Mouse (Mus musculus) midbrain, embryonic 16.5 days (tissue): ENCODE results near the gene Htt. TPM values are rescaled to one million over a fixed set of nuclear protein-coding genes. Genes with fewer than 3 reads are reported as not detected.

Source experiments
- ATAC-seq: fragments of 200-750 bp; cut with Nextera tagmentation; 2 replicates; pipeline ENCODE4 v1.8.0; 2017; ENCODE audit warnings: moderate TSS enrichment
- H3K27ac ChIP-seq: fragments of 300-500 bp; sonication (generic); 2 replicates; pipeline ENCODE4 v1.5.1; 2014; ENCODE audit warnings: mild to moderate bottlenecking, low read length, mixed read lengths
- H3K27me3 ChIP-seq: fragments of 300-500 bp; sonication (generic); 2 replicates; pipeline ENCODE4 v1.6.1; 2014; ENCODE audit warnings: low read depth, low read length, mixed read lengths; ENCODE audit not compliant: control insufficient read depth, insufficient read depth
- H3K36me3 ChIP-seq: fragments of 300-500 bp; sonication (generic); 2 replicates; pipeline ENCODE4 v1.6.1; 2014; ENCODE audit warnings: mild to moderate bottlenecking, low read length, moderate library complexity, mixed read lengths; ENCODE audit not compliant: control insufficient read depth, insufficient read depth
- H3K4me1 ChIP-seq: fragments of 300-500 bp; sonication (generic); 2 replicates; pipeline ENCODE4 v1.6.1; 2014; ENCODE audit warnings: mild to moderate bottlenecking, low read length, mixed read lengths; ENCODE audit not compliant: control insufficient read depth, insufficient read depth
- H3K4me2 ChIP-seq: fragments of 300-500 bp; sonication (generic); 2 replicates; pipeline ENCODE4 v1.6.1; 2014; ENCODE audit warnings: mild to moderate bottlenecking, low read length, mixed read lengths
- H3K4me3 ChIP-seq: fragments of 300-500 bp; sonication (generic); 2 replicates; pipeline ENCODE4 v1.5.1; 2014; ENCODE audit warnings: low read depth, mild to moderate bottlenecking, low read length, moderate library complexity, mixed read lengths
- H3K9ac ChIP-seq: fragments of 300-500 bp; sonication (generic); 2 replicates; pipeline ENCODE4 v1.6.1; 2014; ENCODE audit warnings: low read depth, low read length, mixed read lengths
- H3K9me3 ChIP-seq: fragments of 300-500 bp; sonication (generic); replicated peaks from 2 replicates; pipeline ENCODE4 v1.6.1; 2014; ENCODE audit warnings: mild to moderate bottlenecking, low read length, mixed read lengths; ENCODE audit not compliant: control insufficient read depth, poor library complexity, severe bottlenecking
- WGBS: fragments of 180-500 bp; shearing (Covaris S2); extraction: QIAGEN DNeasy Blood & Tissue Kit; methylation state at CpG from one replicate; pipeline ENCODE4 v1.1.7; 2014; 5-methylcytosine and 5-hydroxymethylcytosine counted together
- polyA plus RNA-seq: library from polyadenylated mRNA; unstranded; fragments of >200 nt; fragmentation: Nextera tagmentation; extraction: Ambion mirVana; gene quantifications from 2 replicates; pipeline ENCODE4 v1.2.1, GENCODE M21; 2015

Gene Htt
- polyA plus RNA-seq, 1 experiment from 2014 or later = 13.7 TPM

DNA sequence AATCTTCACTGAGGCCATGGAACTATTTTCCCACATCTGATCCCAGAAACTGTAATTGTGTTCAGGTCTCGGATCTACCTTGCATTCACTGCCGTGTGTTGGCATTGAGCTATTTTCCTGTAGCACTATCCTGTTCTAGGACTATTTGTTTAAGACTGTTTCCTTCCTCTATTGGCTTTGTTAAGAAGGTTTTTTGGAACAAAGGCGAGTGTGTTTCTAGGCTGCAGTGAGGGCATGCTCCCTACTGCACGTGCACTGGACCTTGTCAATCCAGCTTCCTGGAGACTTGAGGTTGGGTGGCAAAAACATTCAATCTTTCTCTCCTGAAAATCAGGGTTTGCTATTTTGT, 170.9 kb downstream of the Htt start:
- H3K9me3 ChIP-seq = no peaks in the 10 kb centered on the region
- H3K9ac ChIP-seq = no peak overlapping the region
- H3K4me2 ChIP-seq = no peak overlapping the region
- H3K36me3 ChIP-seq = no peaks in the 10 kb centered on the region
- H3K4me3 ChIP-seq = no peak overlapping the region
- no peak for ATAC-seq
- H3K4me1 ChIP-seq = peaks cover 6% of the 10 kb centered on the region; the same call in 1 of the 2 replicates
- WGBS = 27% methylated on average over 4 of the region's 4 CpGs
- H3K27ac ChIP-seq = no peak overlapping the region; the same call in 1 of the 2 replicates
- H3K27me3 ChIP-seq = no peaks in the 10 kb centered on the region

DNA sequence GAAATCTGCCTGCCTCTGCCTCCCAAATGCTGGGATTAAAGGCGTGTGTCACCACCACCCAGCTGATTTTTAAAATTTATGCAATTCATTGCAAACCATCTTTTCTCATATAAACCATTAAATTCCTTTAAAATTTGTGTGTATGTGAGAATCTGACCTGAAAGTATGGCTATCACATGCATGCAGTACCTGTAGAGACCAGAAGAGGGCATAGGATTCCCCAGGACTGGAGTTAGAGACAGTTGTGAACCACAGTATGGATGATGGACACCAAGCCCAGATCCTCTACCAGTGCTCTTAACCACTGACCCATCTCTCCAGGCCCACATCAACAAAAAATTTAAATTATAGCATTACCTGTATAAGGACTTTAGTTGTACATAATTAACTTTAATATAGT, 171.9 kb downstream of the Htt start:
- Histone ChIP-seq H3K36me3 (no peaks in the 10 kb centered on the region), H3K4me1 (peaks cover 6% of the 10 kb centered on the region; the same call in 1 of the 2 replicates), H3K9ac (no peak overlapping the region), H3K4me2 (no peak overlapping the region), H3K27ac (no peak overlapping the region), H3K4me3 (no peak overlapping the region), H3K27me3 (no peaks in the 10 kb centered on the region), H3K9me3 (no peaks in the 10 kb centered on the region)
- 90% methylated on average over 1 of the region's 1 CpGs for WGBS
- no peak for ATAC-seq

DNA sequence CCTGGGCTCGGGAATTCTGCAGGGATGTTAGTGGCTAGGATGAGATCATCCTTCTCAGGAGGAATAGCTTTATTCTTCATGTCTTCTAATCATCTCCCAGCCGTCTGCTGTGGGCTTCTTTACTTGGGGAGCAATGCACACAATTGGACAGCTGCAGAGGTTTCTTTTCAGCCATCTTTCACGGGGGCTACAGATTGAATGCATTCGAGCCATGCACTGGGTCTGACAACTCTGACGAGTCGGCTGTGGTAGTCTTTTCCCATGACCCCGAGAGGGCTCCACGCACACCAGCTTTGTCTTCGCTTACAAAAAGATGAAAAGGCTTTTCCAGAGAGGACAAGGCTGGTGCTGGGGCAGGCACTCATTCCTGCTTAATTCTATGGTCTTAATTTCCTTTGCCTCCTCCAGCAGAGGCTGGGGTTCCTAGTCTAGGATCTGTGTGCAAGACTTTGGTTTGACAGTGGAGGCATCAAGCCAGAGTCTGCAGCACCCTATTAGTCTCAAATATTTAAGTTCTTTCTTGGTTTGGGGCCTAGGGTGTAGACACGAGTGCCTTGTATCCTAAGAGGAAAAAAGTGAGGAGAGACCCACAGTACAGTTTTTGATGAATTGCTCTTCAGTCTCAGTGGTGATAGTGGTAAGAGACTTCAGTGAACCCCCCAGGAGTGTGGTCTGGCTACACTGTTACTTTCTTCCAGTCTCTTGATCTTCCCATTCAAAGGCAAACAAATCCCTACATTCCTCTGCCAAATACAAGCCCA, 180.3 kb downstream of the Htt start:
- 0 out of 2 replicates have a peak overlapping the region, but pooled peaks have one; percentile 36 for H3K27ac ChIP-seq
- H3K4me2 ChIP-seq = no peak overlapping the region
- H3K36me3 ChIP-seq = no peaks in the 10 kb centered on the region
- no peak for ATAC-seq
- WGBS = 14% methylated on average over 10 of the region's 10 CpGs
- no peaks in the 10 kb centered on the region for H3K9me3 ChIP-seq
- H3K9ac ChIP-seq = no peak overlapping the region
- no peak overlapping the region for H3K4me3 ChIP-seq
- H3K4me1 ChIP-seq = no peaks in the 10 kb centered on the region
- no peaks in the 10 kb centered on the region for H3K27me3 ChIP-seq

DNA sequence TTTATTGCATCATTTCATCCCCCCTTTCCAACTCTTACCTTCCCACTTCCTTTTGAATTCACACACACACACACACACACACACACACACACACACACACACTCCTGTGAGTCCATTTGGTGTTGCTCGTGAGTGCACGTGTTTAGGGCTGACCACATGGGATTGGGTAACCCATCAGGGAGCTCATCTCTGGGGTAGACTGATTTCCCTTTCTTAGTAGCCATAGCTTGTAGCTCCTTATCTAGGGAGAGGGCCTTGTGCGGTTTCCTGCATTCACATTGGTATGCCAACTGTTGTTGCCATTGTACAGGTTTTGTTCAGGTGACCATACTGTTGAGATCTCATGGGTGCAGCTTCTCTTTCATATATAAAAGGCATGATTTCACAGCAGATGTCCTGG, 181.9 kb downstream of the Htt start:
- no peaks in the 10 kb centered on the region for H3K9me3 ChIP-seq
- H3K27ac ChIP-seq = no peak overlapping the region
- H3K4me2 ChIP-seq = no peak overlapping the region
- no peak overlapping the region for H3K9ac ChIP-seq
- no peaks in the 10 kb centered on the region for H3K36me3 ChIP-seq
- 94% methylated on average over 3 of the region's 3 CpGs for WGBS
- no peaks in the 10 kb centered on the region for H3K27me3 ChIP-seq
- H3K4me1 ChIP-seq = no peaks in the 10 kb centered on the region
- no peak for ATAC-seq
- no peak overlapping the region for H3K4me3 ChIP-seq

GRCm38 (mm10) chr5:34948861-34949760, 187.6 kb downstream of the Htt start, which contains the start of gene Rgs12:
Gene Rgs12 (plus strand): TSS chr5:34949445.
- under 1% methylated on average over 56 of the region's 84 CpGs for WGBS
- Histone ChIP-seq H3K9me3 (no peaks in the 10 kb centered on the region), H3K4me1 (peaks cover 22% of the 10 kb centered on the region), H3K4me3 (peak within 1 kb of the TSS; percentile 68), H3K36me3 (no peaks in the 10 kb centered on the region), H3K4me2 (peak within 1 kb of the TSS; percentile 83), H3K27ac (peak within 1 kb of the TSS; percentile 84), H3K9ac (peak within 1 kb of the TSS; percentile 92), H3K27me3 (no peaks in the 10 kb centered on the region)
- ATAC-seq = peak; percentile 86

DNA sequence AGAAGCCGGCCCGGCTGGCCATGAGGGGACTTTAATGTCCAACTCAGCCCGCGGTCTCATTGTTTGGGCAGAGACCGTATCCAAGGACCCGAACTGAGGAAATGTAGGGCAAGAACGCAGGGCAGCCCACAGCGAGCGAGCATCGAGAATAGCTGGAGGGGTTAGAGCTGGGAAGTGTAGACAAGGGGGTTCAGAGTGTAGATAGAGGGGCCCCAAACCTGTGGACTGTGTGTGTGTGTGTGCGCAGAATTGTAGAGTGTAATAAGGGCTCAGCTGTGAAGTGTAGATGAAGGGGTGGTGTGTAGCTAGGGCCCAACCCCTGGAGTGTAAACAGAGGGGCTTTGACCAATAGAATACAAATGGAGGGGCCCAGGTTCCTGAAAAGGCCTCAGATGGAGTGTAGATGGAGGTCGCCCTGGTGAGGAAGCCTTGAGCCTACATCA, 188.2 kb downstream of the Htt start:
- Histone ChIP-seq H3K4me1 (peaks cover 28% of the 10 kb centered on the region), H3K36me3 (no peaks in the 10 kb centered on the region), H3K27me3 (no peaks in the 10 kb centered on the region), H3K9me3 (no peaks in the 10 kb centered on the region), H3K9ac (peak overlapping the region; percentile 92), H3K27ac (peak overlapping the region; percentile 84), H3K4me2 (peak overlapping the region; percentile 83), H3K4me3 (peak overlapping the region; percentile 68)
- 0% methylated on average over 12 of the region's 12 CpGs for WGBS
- ATAC-seq = peak; percentile 63

DNA sequence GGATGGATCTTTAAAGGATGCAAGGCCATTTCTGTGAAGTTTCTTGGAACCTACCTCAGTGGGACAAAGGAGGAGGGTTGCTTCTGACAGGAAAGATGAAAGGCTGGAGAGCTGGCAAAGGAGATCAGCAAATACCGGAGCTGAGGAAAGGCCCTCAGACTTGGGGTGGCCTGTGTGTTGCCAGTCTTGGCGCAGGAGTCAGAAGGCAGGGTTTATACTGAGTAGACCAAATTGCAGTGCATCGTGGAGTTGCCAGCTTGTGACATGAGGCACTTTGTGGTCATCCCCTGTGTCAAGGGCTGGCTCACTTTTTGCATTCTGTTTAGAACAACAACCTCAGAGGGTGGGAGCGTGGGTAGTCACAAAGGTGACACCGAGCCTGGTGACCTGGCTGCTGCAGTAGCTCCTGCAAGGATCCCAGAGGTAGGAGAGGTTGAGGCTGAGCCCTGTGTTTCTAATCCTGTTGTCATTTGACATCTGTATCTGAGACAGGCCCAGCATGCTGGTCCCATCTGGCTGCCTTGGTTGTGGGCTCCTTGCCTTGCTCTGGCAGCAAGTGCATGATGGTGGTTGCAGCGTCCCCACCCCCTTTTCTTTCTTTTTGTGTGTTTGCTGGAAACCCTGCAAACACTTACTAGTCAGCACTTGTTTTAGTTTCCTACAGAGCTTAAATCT, 189.1 kb downstream of the Htt start:
- no peaks in the 10 kb centered on the region for H3K36me3 ChIP-seq
- peak overlapping the region; percentile 92 for H3K9ac ChIP-seq
- WGBS = 43% methylated on average over 6 of the region's 6 CpGs
- H3K4me1 ChIP-seq = peaks cover 36% of the 10 kb centered on the region
- H3K9me3 ChIP-seq = no peaks in the 10 kb centered on the region
- no peaks in the 10 kb centered on the region for H3K27me3 ChIP-seq
- peak overlapping the region; percentile 83 for H3K4me2 ChIP-seq
- ATAC-seq = no peak
- peak overlapping the region; percentile 84 for H3K27ac ChIP-seq
- peak overlapping the region; percentile 68 for H3K4me3 ChIP-seq

GRCm38 (mm10) chr5:34951161-34951834, 189.8 kb downstream of the Htt start:
- peak overlapping the region; percentile 84; the same call in 1 of the 2 replicates for H3K27ac ChIP-seq
- H3K36me3 ChIP-seq = no peaks in the 10 kb centered on the region
- no peaks in the 10 kb centered on the region for H3K27me3 ChIP-seq
- H3K9me3 ChIP-seq = no peaks in the 10 kb centered on the region
- H3K4me3 ChIP-seq = no peak overlapping the region; the same call in 1 of the 2 replicates
- peak overlapping the region; percentile 83 for H3K4me2 ChIP-seq
- H3K9ac ChIP-seq = peak overlapping the region; percentile 92
- peaks cover 42% of the 10 kb centered on the region for H3K4me1 ChIP-seq
- 89% methylated on average over 8 of the region's 8 CpGs for WGBS
- ATAC-seq = no peak
